Mouse (Mus musculus) left cerebral cortex, postnatal 25 days (tissue): Measurements from ENCODE around the gene Galnt13. TPM values are rescaled to one million over a fixed set of nuclear protein-coding genes. Genes with fewer than 3 reads are reported as not detected.

Experiments
- DNase-seq, 2 experiments: peaks; one replicate each; pipeline ENCODE4 v3.0.0; 2022; ENCODE audit warnings: low spot score in 2 of 2, mixed read lengths in 1 of 2
- intact Hi-C: fragments of 180-260 bp; cut with DNase I; formaldehyde crosslinking; loops from one replicate; pipeline ENCODE4 v1.15.1; 2025
- total RNA-seq, 2 experiments: library from RNA; stranded (reverse); gene quantifications; 2 replicates each; pipeline ENCODE4 v1.2.3; 2021

Gene Galnt13
- total RNA-seq, 2 experiments from 2014 or later = 35.2 to 43.5 TPM

DNA sequence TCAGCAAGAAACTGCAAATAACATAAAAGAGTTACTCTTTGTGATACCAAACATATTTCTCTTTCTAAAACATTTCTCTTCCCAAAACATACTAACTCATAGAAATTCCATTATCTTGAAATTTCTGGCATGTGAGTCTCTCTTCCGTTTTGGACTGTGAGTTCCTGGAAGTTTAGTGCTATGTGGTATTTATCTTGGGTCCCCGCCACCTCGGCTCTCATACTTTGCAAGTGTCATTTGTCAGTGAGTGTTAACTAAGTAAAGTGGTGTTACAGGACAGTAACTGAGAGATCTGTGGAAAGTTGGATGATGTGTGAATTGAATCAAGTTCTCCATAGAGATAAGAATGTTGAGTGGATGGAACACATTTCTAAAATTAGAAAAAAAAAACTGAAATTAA lies 728.7 kb downstream of the Galnt13 start:
- intact Hi-C loops = no loop called here
- no peak for DNase-seq
